9 mouse cellular contexts compared by ENCODE assay signal in genomic region chr15:8710146-8711006, GRCm38 (mm10). TPM values are rescaled to one million over a fixed set of nuclear protein-coding genes. Genes with fewer than 3 reads are reported as not detected.
A peak's percentile ranks its signal among the peaks of the same experiment; 100 is the strongest.
DNase-seq lines count a peak whose midpoint lies in the region; ATAC-seq and TF ChIP-seq lines count a peak whose summit lies in the region.
"Had no signal": no experiment of that assay in that cellular context is flagged by ENCODE, and none has a peak within 500 bp of the region (broad histone marks: within the 10 kb centered on the region; RNA-seq: fewer than 3 reads in every experiment).

TSS of gene Slc1a3 (minus strand) at chr15:8710764.

- no peak for TF ChIP-seq POLR2A in spleen, adult 2 months (IDR thresholded peaks at IDR 0.05; ENCODE audit: low read depth, low read length)
- no peak for TF ChIP-seq POLR2A in liver, adult 2 months (IDR thresholded peaks at IDR 0.05; ENCODE audit: extremely low read depth, insufficient read depth, low read length)
- TF ChIP-seq POLR2A in testis, adult 2 months (IDR thresholded peaks at IDR 0.05; ENCODE audit: control insufficient read depth, low read depth, low read length), result no peak

- H3K4me3 ChIP-seq in spleen, adult 2 months (ENCODE audit: extremely low read depth, insufficient read depth, insufficient read length), result peak within 1 kb of the TSS; percentile 53
- H3K4me3 ChIP-seq in heart, embryonic 10.5 days, result peak within 1 kb of the TSS; percentile 78
- peak within 1 kb of the TSS; percentile 60 for H3K4me3 ChIP-seq in kidney, embryonic 14.5 days (ENCODE audit: low read length)
- peak within 1 kb of the TSS; percentile 63 for H3K4me3 ChIP-seq in liver, adult 2 months (ENCODE audit: insufficient read depth, low read depth, low read length)
- H3K4me3 ChIP-seq in midbrain, embryonic 16.5 days (ENCODE audit: low read depth, low read length), result peak within 1 kb of the TSS; percentile 57
- peak within 1 kb of the TSS; percentile 76 for H3K4me3 ChIP-seq in testis, adult 2 months (ENCODE audit: control insufficient read depth, low read depth, low read length)

- no peaks in the 10 kb centered on the region for H3K79me2 ChIP-seq in liver, adult 2 months (ENCODE audit: control insufficient read depth, insufficient read depth, low read length)

- H3K9ac ChIP-seq in kidney, embryonic 14.5 days (ENCODE audit: low read depth, low read length), result peak within 1 kb of the TSS; percentile 47
- peak within 1 kb of the TSS; percentile 53 for H3K9ac ChIP-seq in liver, adult 2 months (ENCODE audit: low read depth, low read length)
- peak within 1 kb of the TSS; percentile 56 for H3K9ac ChIP-seq in midbrain, embryonic 16.5 days (ENCODE audit: low read depth, low read length)

- H3K27me3 ChIP-seq in spleen, adult 2 months (ENCODE audit: control insufficient read depth, insufficient read depth, low read length), result peaks cover 8% of the 10 kb centered on the region
- no peaks in the 10 kb centered on the region for H3K27me3 ChIP-seq in heart, embryonic 10.5 days (ENCODE audit: insufficient read depth, poor library complexity, severe bottlenecking)
- no peaks in the 10 kb centered on the region for H3K27me3 ChIP-seq in kidney, embryonic 14.5 days (ENCODE audit: control insufficient read depth, insufficient read depth, low read length)
- peaks cover 9% of the 10 kb centered on the region; the same call in 1 of the 2 replicates for H3K27me3 ChIP-seq in liver, adult 2 months (ENCODE audit: control insufficient read depth, insufficient read depth, low read length)
- H3K27me3 ChIP-seq in midbrain, embryonic 16.5 days (ENCODE audit: control insufficient read depth, insufficient read depth, low read depth, low read length), result no peaks in the 10 kb centered on the region; the same call in 1 of the 2 replicates
- H3K27me3 ChIP-seq in testis, adult 2 months (ENCODE audit: control insufficient read depth, insufficient read depth, low read length), result no peaks in the 10 kb centered on the region; the same call in 1 of the 2 replicates

- no peaks in the 10 kb centered on the region for H3K9me3 ChIP-seq in heart, embryonic 10.5 days
- H3K9me3 ChIP-seq in kidney, embryonic 14.5 days (ENCODE audit: control insufficient read depth, low read length), result no peaks in the 10 kb centered on the region
- H3K9me3 ChIP-seq in midbrain, embryonic 16.5 days (replicated peaks; ENCODE audit: control insufficient read depth, low read length, poor library complexity, severe bottlenecking), result no peaks in the 10 kb centered on the region

- peak; percentile 91 for ATAC-seq in kidney, embryonic 14.5 days (ENCODE audit: low FRiP score, low TSS enrichment)
- ATAC-seq in midbrain, embryonic 16.5 days, result peak; percentile 90

- 2% methylated on average over 34 of the region's 34 CpGs for WGBS in spleen, adult 2 months
- 1% methylated on average over 34 of the region's 34 CpGs for WGBS in heart, embryonic 10.5 days
- under 1% methylated on average over 34 of the region's 34 CpGs for WGBS in kidney, embryonic 14.5 days
- WGBS in liver, adult 2 months, result 2% methylated on average over 34 of the region's 34 CpGs
- under 1% methylated on average over 34 of the region's 34 CpGs for WGBS in midbrain, embryonic 16.5 days

- no peaks in the 10 kb centered on the region for H3K36me3 ChIP-seq in spleen, adult 2 months (ENCODE audit: control insufficient read depth, insufficient read depth, low read length)
- peaks cover 9% of the 10 kb centered on the region for H3K36me3 ChIP-seq in heart, embryonic 10.5 days
- no peaks in the 10 kb centered on the region for H3K36me3 ChIP-seq in kidney, embryonic 14.5 days (ENCODE audit: control insufficient read depth, insufficient read depth, low read length)
- no peaks in the 10 kb centered on the region for H3K36me3 ChIP-seq in liver, adult 2 months (ENCODE audit: control insufficient read depth, insufficient read depth, low read length)
- H3K36me3 ChIP-seq in midbrain, embryonic 16.5 days (ENCODE audit: control insufficient read depth, insufficient read depth, low read length), result no peaks in the 10 kb centered on the region
- H3K36me3 ChIP-seq in testis, adult 2 months (ENCODE audit: control insufficient read depth, insufficient read depth, low read length), result no peaks in the 10 kb centered on the region

- peak within 1 kb of the TSS; percentile 87 for H3K4me2 ChIP-seq in kidney, embryonic 14.5 days (replicated peaks; ENCODE audit: low read depth, low read length)
- peak within 1 kb of the TSS; percentile 93 for H3K4me2 ChIP-seq in midbrain, embryonic 16.5 days (ENCODE audit: low read length)

- no peaks in the 10 kb centered on the region; the same call in 1 of the 2 replicates for H3K4me1 ChIP-seq in spleen, adult 2 months (ENCODE audit: control insufficient read depth, insufficient read depth, insufficient read length)
- peaks cover 16% of the 10 kb centered on the region for H3K4me1 ChIP-seq in heart, embryonic 10.5 days
- no peaks in the 10 kb centered on the region for H3K4me1 ChIP-seq in kidney, embryonic 14.5 days (ENCODE audit: control insufficient read depth, insufficient read depth, low read length)
- H3K4me1 ChIP-seq in liver, adult 2 months (ENCODE audit: control insufficient read depth, insufficient read depth, low read length), result peaks cover 7% of the 10 kb centered on the region
- H3K4me1 ChIP-seq in midbrain, embryonic 16.5 days (ENCODE audit: control insufficient read depth, insufficient read depth, low read length), result peaks cover 10% of the 10 kb centered on the region; the same call in 1 of the 2 replicates
- peaks cover 8% of the 10 kb centered on the region for H3K4me1 ChIP-seq in testis, adult 2 months (ENCODE audit: control insufficient read depth, insufficient read depth, low read length)

- DNase-seq in spleen, adult 2 months (ENCODE audit: low read depth in 1 of 2, low spot score in 2 of 2), result peak in 1 of 2 experiments; percentile 5
- no peak for DNase-seq in spleen, adult 12 weeks (ENCODE audit: low spot score)
- peak; percentile 79 for DNase-seq in embryo, embryonic 11 days
- peak; percentile 85 for DNase-seq in heart, embryonic 10.5 days (ENCODE audit: low spot score)
- DNase-seq in liver, adult 2 months (ENCODE audit: extremely low read depth, low read depth, low spot score), result no peak

- H3K27ac ChIP-seq in spleen, adult 2 months (ENCODE audit: insufficient read depth, low read length), result no peak within 1 kb of the TSS
- H3K27ac ChIP-seq in heart, embryonic 10.5 days, result peak within 1 kb of the TSS; percentile 91
- H3K27ac ChIP-seq in kidney, embryonic 14.5 days (ENCODE audit: low read depth, low read length), result no peak within 1 kb of the TSS
- no peak within 1 kb of the TSS for H3K27ac ChIP-seq in liver, adult 2 months (replicated peaks; ENCODE audit: insufficient read depth, low read depth, low read length)
- H3K27ac ChIP-seq in midbrain, embryonic 16.5 days (ENCODE audit: low read length), result peak within 1 kb of the TSS; percentile 31; the same call in 1 of the 2 replicates
- H3K27ac ChIP-seq in testis, adult 2 months (ENCODE audit: control insufficient read depth, insufficient read depth, low read depth, low read length), result no peak within 1 kb of the TSS

- no peak for TF ChIP-seq CTCF in spleen, adult 2 months (IDR thresholded peaks at IDR 0.05; ENCODE audit: extremely low read depth, insufficient read depth, insufficient read length, insufficient replicate concordance)
- TF ChIP-seq CTCF in liver, adult 2 months (IDR thresholded peaks at IDR 0.05; ENCODE audit: low read depth, low read length), result no peak
- TF ChIP-seq CTCF in testis, adult 2 months (IDR thresholded peaks at IDR 0.05; ENCODE audit: control insufficient read depth, insufficient read depth, insufficient replicate concordance, low read depth, low read length), result no peak

RNA-seq across cellular contexts. Expression of gene Slc1a3, which starts in this region (rescaled TPM):
- polyA plus RNA-seq in spleen, adult 2 months (2012; rRNA removed), result 6.3 and 8.5 TPM in 2 replicates
- polyA plus RNA-seq in heart, embryonic 10.5 days (2016; fragmentation: Nextera tagmentation; extraction: Ambion mirVana), result 26.2 and 33.4 TPM in 2 replicates
- polyA plus RNA-seq in kidney, embryonic 14.5 days (2014; fragmentation: Nextera tagmentation; extraction: Ambion mirVana), result 14.7 and 16.8 TPM in 2 replicates
- 0.46 and 0.60 TPM in 2 replicates for total RNA-seq in liver, adult 2 months (2014; rRNA removed)
- polyA plus RNA-seq in liver, adult 2 months (2012; rRNA removed), result 0.04 and 0.12 TPM in 2 replicates
- 106 and 142 TPM in 2 replicates for polyA plus RNA-seq in midbrain, embryonic 16.5 days (2015; fragmentation: Nextera tagmentation; extraction: Ambion mirVana)
- polyA plus RNA-seq in testis, adult 2 months (2012; rRNA removed), result 1.3 and 2.0 TPM in 2 replicates
- total RNA-seq: MEL had no signal

Comparison
In these comparisons a context has a peak if more than half of its experiments do, and no peak if none do; other contexts are left out.
1. DNase-seq: peak in embryo, embryonic 11 days (single experiment) and heart, embryonic 10.5 days (single experiment); none in spleen, adult 12 weeks (single experiment) and liver, adult 2 months (single experiment).
2. H3K27ac ChIP-seq: peak in heart, embryonic 10.5 days (single experiment) and midbrain, embryonic 16.5 days (single experiment); none in spleen, adult 2 months (single experiment), kidney, embryonic 14.5 days (single experiment), liver, adult 2 months (single experiment) and testis, adult 2 months (single experiment).
3. Peak in every context shown above with its lines, with median percentiles within 50 percentile points of each other: H3K4me3 ChIP-seq and H3K9ac ChIP-seq.